Mouse (Mus musculus) neutrophil, adult 5-6 weeks (primary cell): ENCODE results near the gene Kcnn4. TPM values are rescaled to one million over a fixed set of nuclear protein-coding genes. Genes with fewer than 3 reads are reported as not detected.
A peak's percentile ranks its signal among the peaks of the same experiment; 100 is the strongest.
"Not testable (repeated sequence)": the region's sequence is repeated elsewhere in the genome, so short reads cannot be mapped to it uniquely, and the experiment has no call there.

Source experiments
- ATAC-seq: fragments of 151-379, 151-347 bp; 2 replicates; pipeline ENCODE4 v1.8.0; 2017; ENCODE audit warnings: mild to moderate bottlenecking, moderate TSS enrichment; ENCODE audit not compliant: insufficient number of reproducible peaks, poor library complexity, low FRiP score, severe bottlenecking; ENCODE audit errors: extremely low read depth
- total RNA-seq: library from RNA; stranded (forward); fragments of 200-1000 nt; gene quantifications from 2 replicates; pipeline ENCODE4 v1.2.3, GENCODE M21; 2017

Gene Kcnn4
- total RNA-seq, 1 experiment from 2014 or later: 14.8 TPM

- ATAC-seq: peak; percentile 65
These were observed 14.8 kb downstream of the Kcnn4 start for GRCm38 (mm10) chr7:24384827-24385226.

GRCm38 (mm10) chr7:24387059-24387556, 17.0 kb downstream of the Kcnn4 start:
- ATAC-seq: no peak

- no peak for ATAC-seq
These were observed 19.6 kb downstream of the Kcnn4 start for GRCm38 (mm10) chr7:24389516-24390187.

DNA sequence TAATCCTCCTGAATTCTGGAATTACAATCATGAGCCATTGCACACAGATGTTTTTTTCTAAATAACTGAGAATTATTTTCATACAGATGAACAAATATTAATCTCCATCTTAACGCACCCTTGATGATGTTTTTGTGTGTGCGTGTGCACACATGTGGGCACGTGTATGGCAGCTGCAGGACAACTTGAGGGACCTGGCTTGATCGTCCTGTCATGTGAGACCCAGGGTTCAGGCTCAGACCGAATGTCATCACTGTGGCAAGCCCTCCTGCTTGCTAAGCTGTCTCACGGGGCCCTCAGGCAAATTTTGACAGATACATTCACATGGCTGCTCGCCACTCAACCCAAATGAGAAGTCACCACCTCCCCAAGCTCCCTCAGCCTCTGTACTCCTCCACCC, 20.4 kb downstream of the Kcnn4 start:
- no peak for ATAC-seq

DNA sequence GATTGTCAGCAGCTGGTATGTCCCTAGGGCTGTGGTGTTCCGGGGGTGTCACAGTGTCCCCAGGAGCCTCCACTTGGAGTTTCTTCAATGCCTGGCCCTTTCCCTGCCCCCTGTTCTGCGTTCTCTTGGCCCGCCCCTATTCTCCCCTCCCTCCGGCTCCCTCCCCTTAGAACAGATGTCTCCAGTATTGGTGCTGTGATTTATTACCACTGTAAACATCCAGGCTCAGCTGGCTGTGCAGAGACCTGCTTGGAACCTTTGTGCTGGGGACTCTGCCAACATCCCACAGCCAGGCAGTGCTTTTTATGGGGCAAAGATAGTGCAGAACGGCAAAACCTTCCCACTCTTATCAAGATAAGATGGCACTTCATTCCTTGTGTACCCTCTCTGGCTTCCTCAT, 21.0 kb downstream of the Kcnn4 start:
- ATAC-seq: no peak

GRCm38 (mm10) chr7:24391687-24392086, 21.6 kb downstream of the Kcnn4 start:
- no peak for ATAC-seq

GRCm38 (mm10) chr7:24394054-24394453, 24.0 kb downstream of the Kcnn4 start:
- ATAC-seq: no peak

GRCm38 (mm10) chr7:24394475-24395161, 24.6 kb downstream of the Kcnn4 start:
- ATAC-seq: no peak

DNA sequence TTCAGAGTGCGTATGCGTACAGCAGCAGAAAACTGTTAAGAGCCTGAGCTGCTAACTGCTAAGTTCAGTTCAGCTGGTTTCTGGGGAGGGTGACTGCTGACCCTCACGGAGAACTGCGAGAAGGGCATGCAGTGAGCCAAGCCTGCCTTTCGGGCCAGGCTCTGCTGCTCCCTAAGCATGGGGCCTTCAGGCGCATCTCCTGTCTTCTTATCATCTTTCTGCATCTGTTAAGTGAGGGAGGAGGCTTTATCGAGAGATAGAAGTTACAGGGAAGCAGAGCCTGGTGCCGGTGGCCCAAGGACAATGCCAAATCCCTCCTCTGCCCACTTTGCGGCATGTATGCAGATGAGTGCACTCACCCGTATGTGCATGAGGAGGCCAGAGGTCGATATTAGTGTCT, 26.8 kb downstream of the Kcnn4 start:
- ATAC-seq: no peak

GRCm38 (mm10) chr7:24398364-24398913, 28.4 kb downstream of the Kcnn4 start:
- no peak for ATAC-seq

DNA sequence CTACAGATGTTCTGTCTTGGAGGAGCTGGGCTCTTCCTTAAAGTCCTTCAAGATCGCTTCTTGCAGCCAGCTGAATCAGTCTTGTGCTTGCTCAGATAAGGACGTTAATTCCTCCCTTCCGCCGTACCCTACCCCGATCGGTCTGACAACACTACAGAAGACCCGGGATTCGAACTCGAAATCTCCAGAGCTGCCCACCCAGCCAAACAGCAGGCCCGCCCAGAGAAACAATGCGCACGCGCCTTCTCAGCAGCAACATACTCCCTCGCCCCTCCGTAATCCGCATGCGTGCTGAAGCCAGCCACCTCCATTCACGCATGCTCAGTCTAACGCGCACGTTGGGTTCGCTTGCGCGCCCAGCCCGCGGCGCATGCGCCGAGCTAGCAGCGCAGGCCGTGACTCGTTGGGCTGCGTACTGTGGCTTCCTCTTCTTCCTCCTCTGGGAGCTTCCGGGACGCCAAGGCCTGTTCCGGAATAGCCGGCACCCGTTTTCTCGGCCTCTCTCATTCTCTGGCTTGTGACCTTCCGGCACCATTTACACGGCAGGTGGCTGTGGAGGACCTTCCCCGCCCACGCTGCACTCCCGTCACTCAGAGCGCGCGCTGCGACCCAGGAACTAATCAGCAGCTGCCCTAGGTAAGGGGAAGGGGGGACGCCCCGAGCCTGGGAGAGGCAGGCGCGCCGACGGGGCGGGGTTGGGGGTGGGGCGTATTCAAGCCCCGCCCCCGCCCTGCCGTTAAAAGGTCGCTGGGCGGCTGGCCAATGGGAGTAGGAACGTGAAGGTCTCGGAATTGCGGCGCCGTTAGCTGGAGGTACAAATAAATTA, 29.4 kb downstream of the Kcnn4 start, which contains the start of gene Smg9:
Smg9 (plus strand) TSS at position 364 of the 826 bp plus-strand sequence.
- ATAC-seq: peak; percentile 85

- no peak for ATAC-seq
These were observed 30.0 kb downstream of the Kcnn4 start for GRCm38 (mm10) chr7:24400082-24400452.

GRCm38 (mm10) chr7:24400489-24400888, 30.4 kb downstream of the Kcnn4 start:
- ATAC-seq: not testable (repeated sequence)

GRCm38 (mm10) chr7:24402851-24403250, 32.8 kb downstream of the Kcnn4 start:
- ATAC-seq: no peak

- ATAC-seq: no peak
These were observed 35.6 kb downstream of the Kcnn4 start for GRCm38 (mm10) chr7:24405649-24406048.

GRCm38 (mm10) chr7:24406528-24407344, 36.7 kb downstream of the Kcnn4 start:
- peak; percentile 39; the same call in 1 of the 2 replicates for ATAC-seq

- no peak for ATAC-seq
These were observed 38.1 kb downstream of the Kcnn4 start for GRCm38 (mm10) chr7:24408186-24408585.

DNA sequence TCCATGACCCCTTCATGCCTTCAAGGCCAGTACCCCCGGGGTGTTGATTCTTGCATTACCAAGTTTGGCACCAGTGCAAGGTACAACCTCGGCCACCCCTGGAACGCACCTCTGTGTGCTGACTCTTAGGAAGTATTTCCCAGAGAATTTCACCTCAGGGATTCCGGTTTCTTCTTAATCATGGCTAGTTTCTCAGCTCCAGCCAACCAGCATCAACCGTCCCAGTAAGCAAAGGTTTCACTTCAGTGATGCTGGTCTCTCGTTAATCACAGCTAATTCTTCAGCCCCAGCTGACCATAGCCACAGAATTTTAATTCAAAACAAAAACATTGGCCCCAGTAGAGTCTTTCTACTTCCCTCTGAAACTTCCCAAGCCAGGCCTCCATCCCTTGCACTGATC, 40.1 kb downstream of the Kcnn4 start:
- ATAC-seq: no peak
